16 mouse cellular contexts compared by ENCODE assay signal in genomic region chr3:27598437-27599382, GRCm38 (mm10).
A peak's percentile ranks its signal among the peaks of the same experiment; 100 is the strongest.
DNase-seq lines count a peak whose midpoint lies in the region; ATAC-seq and TF ChIP-seq lines count a peak whose summit lies in the region.
"Had no signal": no experiment of that assay in that cellular context is flagged by ENCODE, and none has a peak within 500 bp of the region (broad histone marks: within the 10 kb centered on the region; RNA-seq: fewer than 3 reads in every experiment).

No protein-coding gene starts in this region.

- no peaks in the 10 kb centered on the region for H3K36me3 ChIP-seq in hindbrain, embryonic 16.5 days (ENCODE audit: control insufficient read depth, insufficient read depth, low read length)
- no peaks in the 10 kb centered on the region for H3K36me3 ChIP-seq in hindbrain, embryonic 10.5 days
- H3K36me3 ChIP-seq in ES-Bruce4 (ENCODE audit: control insufficient read depth, insufficient read depth, low read length, poor library complexity, severe bottlenecking), result no peaks in the 10 kb centered on the region
- H3K36me3 ChIP-seq: midbrain, embryonic 13.5 days had no signal

- H3K9me3 ChIP-seq in hindbrain, embryonic 16.5 days (ENCODE audit: control insufficient read depth, low read length), result no peaks in the 10 kb centered on the region; the same call in 1 of the 2 replicates
- H3K9me3 ChIP-seq in hindbrain, embryonic 10.5 days, result peaks cover 4% of the 10 kb centered on the region; the same call in 1 of the 2 replicates
- no peaks in the 10 kb centered on the region for H3K9me3 ChIP-seq in ES-Bruce4 (replicated peaks; ENCODE audit: control insufficient read depth, insufficient read depth, low read length, poor library complexity, severe bottlenecking)
- H3K9me3 ChIP-seq: midbrain, embryonic 13.5 days had no signal

- intact Hi-C loops in left cerebral cortex, postnatal 10 days (cut with DNase I), result no loop called here

- no peak for TF ChIP-seq EP300 in ES-Bruce4 (IDR thresholded peaks at IDR 0.05; ENCODE audit: insufficient read depth, low read depth, low read length)

- no peak for TF ChIP-seq POLR2A in ES-Bruce4 (IDR thresholded peaks at IDR 0.05; ENCODE audit: insufficient read depth, low read length)

- H3K4me1 ChIP-seq in hindbrain, embryonic 16.5 days (ENCODE audit: control insufficient read depth, insufficient read depth, low read depth, low read length), result peaks cover 3% of the 10 kb centered on the region; the same call in 1 of the 2 replicates
- peaks cover 7% of the 10 kb centered on the region; the same call in 1 of the 2 replicates for H3K4me1 ChIP-seq in hindbrain, embryonic 10.5 days (replicated peaks)
- peaks cover 8% of the 10 kb centered on the region for H3K4me1 ChIP-seq in ES-Bruce4 (ENCODE audit: control insufficient read depth, insufficient read depth, low read length)
- H3K4me1 ChIP-seq in brown adipose tissue, adult 24 weeks (ENCODE audit: control insufficient read depth, insufficient read depth, insufficient read length, low read length), result peaks cover 17% of the 10 kb centered on the region

- no peak for TF ChIP-seq CTCF in ES-Bruce4 (IDR thresholded peaks at IDR 0.05; ENCODE audit: low read depth, low read length)

- 91% methylated on average over 11 of the region's 11 CpGs for WGBS in hindbrain, embryonic 16.5 days
- WGBS in hindbrain, embryonic 10.5 days, result 89% methylated on average over 11 of the region's 11 CpGs

- no peak overlapping the region for H3K4me3 ChIP-seq in hindbrain, embryonic 16.5 days (ENCODE audit: low read length)
- no peak overlapping the region for H3K4me3 ChIP-seq in hindbrain, embryonic 10.5 days
- no peak overlapping the region for H3K4me3 ChIP-seq in ES-Bruce4 (ENCODE audit: low read depth, low read length)
- H3K4me3 ChIP-seq in brown adipose tissue, adult 24 weeks (ENCODE audit: insufficient read depth, low read depth, low read length), result no peak overlapping the region
- H3K4me3 ChIP-seq: erythroblast, embryonic 14.5 days; midbrain, embryonic 13.5 days had no signal

- H3K27me3 ChIP-seq in hindbrain, embryonic 16.5 days (replicated peaks; ENCODE audit: control insufficient read depth, insufficient read depth, low read length), result no peaks in the 10 kb centered on the region
- H3K27me3 ChIP-seq in hindbrain, embryonic 10.5 days (ENCODE audit: insufficient read depth, poor library complexity, severe bottlenecking), result no peaks in the 10 kb centered on the region
- H3K27me3 ChIP-seq in ES-Bruce4 (ENCODE audit: control insufficient read depth, insufficient read depth, low read length, poor library complexity, severe bottlenecking), result no peaks in the 10 kb centered on the region
- H3K27me3 ChIP-seq: midbrain, embryonic 13.5 days had no signal

- H3K4me2 ChIP-seq in hindbrain, embryonic 16.5 days (ENCODE audit: low read length), result no peak overlapping the region
- H3K4me2 ChIP-seq: lung, embryonic 14.5 days; midbrain, embryonic 13.5 days had no signal

- DNase-seq in hindbrain, embryonic 10.5 days (ENCODE audit: low spot score), result no peak
- peak; percentile 85 for DNase-seq in 3T3-L1 (ENCODE audit: low read depth, low spot score)
- DNase-seq in left cerebral cortex, adult 11 months (ENCODE audit: low spot score), result no peak
- no peak for DNase-seq in left cerebral cortex, postnatal 10 days (ENCODE audit: extremely low spot score in 1 of 2, low spot score in 2 of 2)
- DNase-seq in thymus, postnatal 10 days (ENCODE audit: low spot score in 2 of 2), result no peak
- DNase-seq: cerebellum, adult 18-20 months; forebrain, postnatal 0 days; gastrocnemius, postnatal 25 days; lung, embryonic 14.5 days; spleen, adult 18-20 months had no signal

- no peak overlapping the region for H3K27ac ChIP-seq in hindbrain, embryonic 16.5 days (ENCODE audit: low read depth, low read length)
- H3K27ac ChIP-seq in hindbrain, embryonic 10.5 days, result no peak overlapping the region
- peak overlapping the region; percentile 61; the same call in 1 of the 2 replicates for H3K27ac ChIP-seq in ES-Bruce4 (ENCODE audit: insufficient read depth, low read length)
- peak overlapping the region; percentile 61; the same call in 1 of the 2 replicates for H3K27ac ChIP-seq in brown adipose tissue, adult 24 weeks (replicated peaks; ENCODE audit: low read depth, low read length)
- H3K27ac ChIP-seq: midbrain, embryonic 13.5 days had no signal

- H3K9ac ChIP-seq in hindbrain, embryonic 16.5 days (ENCODE audit: low read depth, low read length), result no peak overlapping the region
- H3K9ac ChIP-seq in ES-Bruce4 (ENCODE audit: low read depth, poor library complexity, severe bottlenecking), result no peak overlapping the region
- H3K9ac ChIP-seq: forebrain, postnatal 0 days; lung, embryonic 14.5 days; midbrain, embryonic 13.5 days had no signal

- 0 out of 2 replicates have a peak, but pooled peaks have one; percentile 29 for ATAC-seq in hindbrain, embryonic 16.5 days
- ATAC-seq: forebrain, postnatal 0 days; intestine, embryonic 16.5 days; midbrain, embryonic 13.5 days had no signal

Comparison
In these comparisons a context has a peak if more than half of its experiments do, and no peak if none do; other contexts are left out.
1. H3K27ac ChIP-seq: peak in ES-Bruce4 (single experiment) and brown adipose tissue, adult 24 weeks (single experiment); none in hindbrain, embryonic 16.5 days (single experiment) and hindbrain, embryonic 10.5 days (single experiment).